Mouse (Mus musculus) liver, embryonic 14.5 days (tissue): Measurements from ENCODE around the gene Gm45021.

Experiments used
- CTCF ChIP-seq: IDR thresholded peaks from 2 replicates; pipeline ENCODE4 v1.5.1; 2016; ENCODE audit warnings: antibody characterized with exemption, low read depth, control low read depth
- EP300 ChIP-seq: IDR thresholded peaks from 2 replicates; pipeline ENCODE4 v1.6.1; 2016; ENCODE audit warnings: antibody characterized with exemption, low read depth

- TF ChIP-seq CTCF (no peak), EP300 (no peak)
These were observed 46.8 kb upstream of the Gm45021 start for GRCm38 (mm10) chr6:48542631-48543030.
